Mouse (Mus musculus) embryonic fibroblast, embryonic 13.5 days (primary cell): ENCODE results near the gene Prkch.
A peak's percentile ranks its signal among the peaks of the same experiment; 100 is the strongest.

Experiments
- CTCF ChIP-seq: IDR thresholded peaks from 2 replicates; pipeline ENCODE4 v1.5.1; 2011; ENCODE audit warnings: mild to moderate bottlenecking, control low read depth, low read length, moderate library complexity, borderline replicate concordance; ENCODE audit not compliant: insufficient read depth
- POLR2A ChIP-seq: IDR thresholded peaks from 2 replicates; pipeline ENCODE4 v1.6.1; 2011; ENCODE audit warnings: low read depth, mild to moderate bottlenecking, control low read depth, low read length, moderate library complexity

- TF ChIP-seq CTCF (peak; percentile 53; the same call in 1 of the 2 replicates), POLR2A (no peak)
These were observed 38.9 kb upstream of the Prkch start for GRCm38 (mm10) chr12:73545672-73546085.
